ENCODE assay signal across 21 mouse cellular contexts in the genomic region with DNA sequence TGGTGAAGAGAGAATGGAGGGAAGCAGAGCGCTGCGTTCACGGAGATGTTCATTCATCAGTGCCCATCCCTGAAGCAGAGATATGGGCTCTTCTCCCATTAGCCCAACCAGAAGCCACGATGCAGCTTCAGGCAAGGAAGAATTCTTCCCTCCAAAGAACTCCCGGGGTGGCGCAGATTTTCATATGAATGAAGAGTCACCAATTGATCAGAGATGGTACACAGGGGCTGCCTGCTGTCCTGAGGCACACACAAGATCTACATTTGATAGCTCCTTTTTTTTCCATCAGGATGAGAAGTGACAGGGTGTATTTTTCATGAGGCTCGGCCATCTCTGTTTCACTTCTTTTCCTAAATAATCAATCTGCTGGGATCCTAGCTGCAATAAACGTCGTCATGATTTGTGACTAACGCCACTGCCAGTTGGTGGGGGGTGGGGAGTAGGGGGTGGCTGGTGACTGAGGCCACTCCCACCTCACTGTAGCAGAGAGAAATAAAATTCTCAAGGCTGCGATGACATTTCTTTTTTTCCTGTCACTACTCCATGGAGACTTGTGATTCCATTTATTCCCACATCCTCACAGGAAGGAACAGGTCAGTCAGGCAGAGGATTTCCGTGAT.
DNase-seq lines count a peak whose midpoint lies in the region; ATAC-seq and TF ChIP-seq lines count a peak whose summit lies in the region.
"Had no signal": no experiment of that assay in that cellular context is flagged by ENCODE, and none has a peak within 500 bp of the region (broad histone marks: within the 10 kb centered on the region; RNA-seq: fewer than 3 reads in every experiment).

No protein-coding gene starts in this region.

- no peak for TF ChIP-seq CTCF in midbrain, postnatal 0 days (IDR thresholded peaks at IDR 0.05)

- no peak for ATAC-seq in hindbrain, embryonic 16.5 days
- no peak for ATAC-seq in midbrain, postnatal 0 days (ENCODE audit: low FRiP score)
- no peak for ATAC-seq in midbrain, embryonic 11.5 days (ENCODE audit: low FRiP score)
- no peak for ATAC-seq in hindbrain, embryonic 12.5 days (ENCODE audit: low FRiP score)
- peak; percentile 67; the same call in 1 of the 2 replicates for ATAC-seq in neural tube, embryonic 14.5 days (ENCODE audit: low read depth)
- ATAC-seq: forebrain, embryonic 16.5 days; midbrain, embryonic 15.5 days had no signal

- no peak overlapping the region for H3K4me2 ChIP-seq in hindbrain, embryonic 16.5 days (ENCODE audit: low read length)
- H3K4me2 ChIP-seq in midbrain, postnatal 0 days (ENCODE audit: low read depth, low read length, poor library complexity, severe bottlenecking) = no peak overlapping the region
- H3K4me2 ChIP-seq in midbrain, embryonic 11.5 days = no peak overlapping the region
- 0 out of 2 replicates have a peak overlapping the region, but pooled peaks have one; percentile 5 for H3K4me2 ChIP-seq in hindbrain, embryonic 12.5 days (replicated peaks)
- peak overlapping the region; percentile 3; the same call in 1 of the 2 replicates for H3K4me2 ChIP-seq in neural tube, embryonic 14.5 days (ENCODE audit: low read depth, low read length)
- H3K4me2 ChIP-seq: embryonic facial prominence, embryonic 15.5 days; midbrain, embryonic 15.5 days had no signal

- WGBS in hindbrain, embryonic 10.5 days = 40% methylated on average over 12 of the region's 12 CpGs
- 23% methylated on average over 12 of the region's 12 CpGs for WGBS in hindbrain, embryonic 16.5 days
- whole genome bisulfite sequencing in midbrain, postnatal 0 days = 38% methylated on average over 12 of the region's 12 CpGs
- 51% methylated on average over 12 of the region's 12 CpGs for WGBS in midbrain, embryonic 11.5 days
- 36% methylated on average over 12 of the region's 12 CpGs for whole genome bisulfite sequencing in hindbrain, embryonic 12.5 days
- 8% methylated on average over 12 of the region's 12 CpGs for WGBS in neural tube, embryonic 14.5 days

- no peak for DNase-seq in hindbrain, embryonic 10.5 days (ENCODE audit: low spot score)
- no peak for DNase-seq in midbrain, postnatal 0 days (ENCODE audit: low spot score)
- DNase-seq in midbrain, embryonic 11.5 days (ENCODE audit: low spot score, missing footprints) = no peak
- DNase-seq in right cerebral cortex, postnatal 14 days = no peak
- no peak for DNase-seq in cerebellum, postnatal 4 days (ENCODE audit: low spot score in 2 of 2)
- DNase-seq: B cell, adult 2 months; cerebellum, postnatal 14 days; embryo, embryonic 11 days; gastrocnemius, postnatal 36 days; kidney, adult 9 months; liver; lung, postnatal 10 days; spleen, adult 18-20 months; thymus, postnatal 4 days had no signal

- H3K9ac ChIP-seq in hindbrain, embryonic 16.5 days (ENCODE audit: low read depth, low read length) = no peak overlapping the region
- no peak overlapping the region for H3K9ac ChIP-seq in midbrain, postnatal 0 days (replicated peaks; ENCODE audit: low read length, poor library complexity, severe bottlenecking)
- no peak overlapping the region for H3K9ac ChIP-seq in midbrain, embryonic 11.5 days (ENCODE audit: low read length)
- H3K9ac ChIP-seq in hindbrain, embryonic 12.5 days = no peak overlapping the region
- H3K9ac ChIP-seq in neural tube, embryonic 14.5 days (replicated peaks; ENCODE audit: low read depth, low read length) = no peak overlapping the region
- H3K9ac ChIP-seq: embryonic facial prominence, embryonic 15.5 days; midbrain, embryonic 15.5 days had no signal

- peak overlapping the region; percentile 23; the same call in 1 of the 2 replicates for H3K27ac ChIP-seq in hindbrain, embryonic 10.5 days
- H3K27ac ChIP-seq in hindbrain, embryonic 16.5 days (ENCODE audit: low read depth, low read length) = no peak overlapping the region
- 0 out of 2 replicates have a peak overlapping the region, but pooled peaks have one; percentile 6 for H3K27ac ChIP-seq in midbrain, postnatal 0 days (ENCODE audit: low read depth, low read length)
- H3K27ac ChIP-seq in midbrain, embryonic 11.5 days (ENCODE audit: low read depth, low read length) = no peak overlapping the region
- 0 out of 2 replicates have a peak overlapping the region, but pooled peaks have one; percentile 19 for H3K27ac ChIP-seq in hindbrain, embryonic 12.5 days
- H3K27ac ChIP-seq in neural tube, embryonic 14.5 days (ENCODE audit: low read depth, low read length) = peak overlapping the region; percentile 52
- H3K27ac ChIP-seq: embryonic facial prominence, embryonic 15.5 days; layer of hippocampus, adult 2 months; midbrain, embryonic 15.5 days had no signal

- no peak overlapping the region for H3K4me3 ChIP-seq in hindbrain, embryonic 10.5 days
- H3K4me3 ChIP-seq in hindbrain, embryonic 16.5 days (ENCODE audit: low read length) = no peak overlapping the region
- H3K4me3 ChIP-seq in midbrain, postnatal 0 days (ENCODE audit: low read depth, low read length) = no peak overlapping the region
- H3K4me3 ChIP-seq in midbrain, embryonic 11.5 days (ENCODE audit: low read depth, low read length) = no peak overlapping the region
- H3K4me3 ChIP-seq in hindbrain, embryonic 12.5 days = no peak overlapping the region
- H3K4me3 ChIP-seq in neural tube, embryonic 14.5 days (ENCODE audit: low read depth, low read length) = no peak overlapping the region
- H3K4me3 ChIP-seq: embryonic facial prominence, embryonic 15.5 days; layer of hippocampus, adult 2 months; midbrain, embryonic 15.5 days had no signal

- H3K27me3 ChIP-seq in hindbrain, embryonic 10.5 days (ENCODE audit: insufficient read depth, poor library complexity, severe bottlenecking) = peaks cover 20% of the 10 kb centered on the region; the same call in 1 of the 2 replicates
- H3K27me3 ChIP-seq in hindbrain, embryonic 16.5 days (replicated peaks; ENCODE audit: control insufficient read depth, insufficient read depth, low read length) = no peaks in the 10 kb centered on the region
- H3K27me3 ChIP-seq in midbrain, postnatal 0 days (ENCODE audit: insufficient read depth, low read length) = no peaks in the 10 kb centered on the region
- no peaks in the 10 kb centered on the region for H3K27me3 ChIP-seq in midbrain, embryonic 11.5 days (ENCODE audit: control insufficient read depth, insufficient read depth, low read length)
- H3K27me3 ChIP-seq in hindbrain, embryonic 12.5 days = no peaks in the 10 kb centered on the region
- no peaks in the 10 kb centered on the region for H3K27me3 ChIP-seq in neural tube, embryonic 14.5 days (ENCODE audit: control insufficient read depth, insufficient read depth, low read length)
- H3K27me3 ChIP-seq: embryonic facial prominence, embryonic 15.5 days; midbrain, embryonic 15.5 days had no signal

- peaks cover 11% of the 10 kb centered on the region for H3K4me1 ChIP-seq in hindbrain, embryonic 10.5 days (replicated peaks)
- no peaks in the 10 kb centered on the region for H3K4me1 ChIP-seq in hindbrain, embryonic 16.5 days (ENCODE audit: control insufficient read depth, insufficient read depth, low read depth, low read length)
- H3K4me1 ChIP-seq in midbrain, postnatal 0 days (ENCODE audit: insufficient read depth, low read length) = no peaks in the 10 kb centered on the region
- H3K4me1 ChIP-seq in midbrain, embryonic 11.5 days (ENCODE audit: control insufficient read depth, insufficient read depth, low read length) = no peaks in the 10 kb centered on the region
- 0 out of 2 replicates have a peak, but pooled peaks cover 11% of the 10 kb centered on the region for H3K4me1 ChIP-seq in hindbrain, embryonic 12.5 days
- H3K4me1 ChIP-seq in neural tube, embryonic 14.5 days (ENCODE audit: control insufficient read depth, insufficient read depth, low read length) = peaks cover 12% of the 10 kb centered on the region
- H3K4me1 ChIP-seq: embryonic facial prominence, embryonic 15.5 days; midbrain, embryonic 15.5 days had no signal

- 0 out of 2 replicates have a peak, but pooled peaks cover 4% of the 10 kb centered on the region for H3K9me3 ChIP-seq in hindbrain, embryonic 10.5 days
- H3K9me3 ChIP-seq in hindbrain, embryonic 16.5 days (ENCODE audit: control insufficient read depth, low read length) = no peaks in the 10 kb centered on the region
- no peaks in the 10 kb centered on the region for H3K9me3 ChIP-seq in midbrain, postnatal 0 days (ENCODE audit: low read length)
- no peaks in the 10 kb centered on the region for H3K9me3 ChIP-seq in midbrain, embryonic 11.5 days (ENCODE audit: control insufficient read depth, low read length)
- H3K9me3 ChIP-seq in hindbrain, embryonic 12.5 days (replicated peaks) = no peaks in the 10 kb centered on the region
- H3K9me3 ChIP-seq in neural tube, embryonic 14.5 days (ENCODE audit: control insufficient read depth, low read length) = no peaks in the 10 kb centered on the region
- H3K9me3 ChIP-seq: midbrain, embryonic 15.5 days had no signal

- H3K36me3 ChIP-seq in hindbrain, embryonic 10.5 days = no peaks in the 10 kb centered on the region
- no peaks in the 10 kb centered on the region for H3K36me3 ChIP-seq in hindbrain, embryonic 16.5 days (ENCODE audit: control insufficient read depth, insufficient read depth, low read length)
- H3K36me3 ChIP-seq in midbrain, postnatal 0 days (ENCODE audit: insufficient read depth, low read length) = no peaks in the 10 kb centered on the region
- no peaks in the 10 kb centered on the region for H3K36me3 ChIP-seq in midbrain, embryonic 11.5 days (ENCODE audit: control insufficient read depth, insufficient read depth, low read length)
- no peaks in the 10 kb centered on the region for H3K36me3 ChIP-seq in hindbrain, embryonic 12.5 days
- H3K36me3 ChIP-seq in neural tube, embryonic 14.5 days (ENCODE audit: control insufficient read depth, insufficient read depth, low read length) = no peaks in the 10 kb centered on the region
- H3K36me3 ChIP-seq: embryonic facial prominence, embryonic 15.5 days; midbrain, embryonic 15.5 days had no signal

Comparison
In these comparisons a context has a peak if more than half of its experiments do, and no peak if none do; other contexts are left out.
1. H3K27ac ChIP-seq: peak in hindbrain, embryonic 10.5 days (single experiment), midbrain, postnatal 0 days (single experiment), hindbrain, embryonic 12.5 days (single experiment) and neural tube, embryonic 14.5 days (single experiment); none in hindbrain, embryonic 16.5 days (single experiment) and midbrain, embryonic 11.5 days (single experiment).
2. H3K4me2 ChIP-seq: peak in hindbrain, embryonic 12.5 days (single experiment) and neural tube, embryonic 14.5 days (single experiment); none in hindbrain, embryonic 16.5 days (single experiment), midbrain, postnatal 0 days (single experiment) and midbrain, embryonic 11.5 days (single experiment).